Mouse (Mus musculus) liver, embryonic 11.5 days (tissue): Measurements from ENCODE around the gene Parvb. TPM values are rescaled to one million over a fixed set of nuclear protein-coding genes. Genes with fewer than 3 reads are reported as not detected.
A peak's percentile ranks its signal among the peaks of the same experiment; 100 is the strongest.

ENCODE experiments used
- ATAC-seq: fragments of 200-750 bp; cut with Nextera tagmentation; replicated peaks from 2 replicates; pipeline ENCODE4 v1.8.0; 2017; ENCODE audit warnings: moderate number of reproducible peaks, mild to moderate bottlenecking, moderate TSS enrichment, moderate library complexity; ENCODE audit not compliant: low FRiP score
- DNase-seq: peaks from one replicate; pipeline ENCODE4 v3.0.0-alpha.2; 2017; ENCODE audit warnings: low spot score
- H3K27ac ChIP-seq: fragments of 300-500 bp; sonication (generic); 2 replicates; pipeline ENCODE4 v1.5.1; 2014; ENCODE audit warnings: mild to moderate bottlenecking, low read depth, low read length, control low read depth
- H3K27me3 ChIP-seq: fragments of 300-500 bp; sonication (generic); replicated peaks from 2 replicates; pipeline ENCODE4 v1.6.1; 2014; ENCODE audit warnings: low read length, mixed read lengths; ENCODE audit not compliant: control insufficient read depth, insufficient read depth
- H3K36me3 ChIP-seq: fragments of 300-500 bp; sonication (generic); 2 replicates; pipeline ENCODE4 v1.6.1; 2014; ENCODE audit warnings: mild to moderate bottlenecking, low read length, moderate library complexity, mixed read lengths; ENCODE audit not compliant: control insufficient read depth, insufficient read depth
- H3K4me1 ChIP-seq: fragments of 300-500 bp; sonication (generic); replicated peaks from 2 replicates; pipeline ENCODE4 v1.6.1; 2014; ENCODE audit warnings: low read length, mixed read lengths; ENCODE audit not compliant: control insufficient read depth, insufficient read depth
- H3K4me2 ChIP-seq: fragments of 300-500 bp; sonication (generic); 2 replicates; pipeline ENCODE4 v1.6.1; 2014; ENCODE audit warnings: mild to moderate bottlenecking, control low read depth, moderate library complexity
- H3K4me3 ChIP-seq: fragments of 300-500 bp; sonication (generic); 2 replicates; pipeline ENCODE4 v1.5.1; 2014; ENCODE audit warnings: low read depth, low read length, control low read depth
- H3K9ac ChIP-seq: fragments of 300-500 bp; sonication (generic); 2 replicates; pipeline ENCODE4 v1.6.1; 2014; ENCODE audit warnings: low read depth, low read length, control low read depth
- H3K9me3 ChIP-seq: fragments of 300-500 bp; sonication (generic); 2 replicates; pipeline ENCODE4 v1.6.1; 2016; ENCODE audit warnings: low read length, inconsistent platforms, mixed read lengths; ENCODE audit not compliant: control insufficient read depth
- WGBS: fragments of 180-500 bp; shearing (Covaris S2); extraction: QIAGEN DNeasy Blood & Tissue Kit; methylation state at CpG from one replicate; pipeline ENCODE4 v1.1.7; 2014; 5-methylcytosine and 5-hydroxymethylcytosine counted together
- polyA plus RNA-seq: library from polyadenylated mRNA; unstranded; fragments of >200 nt; fragmentation: Nextera tagmentation; extraction: Ambion mirVana; gene quantifications from 2 replicates; pipeline ENCODE4 v1.2.1, GENCODE M21; 2014

Gene Parvb
- polyA plus RNA-seq, 1 experiment from 2014 or later = 15.4 TPM

GRCm38 (mm10) chr15:84238991-84239401 is 7.2 kb downstream of the Parvb start:
- H3K4me2 ChIP-seq = peak overlapping the region; percentile 37
- DNase-seq (no peak), ATAC-seq (no peak)
- peaks cover 11% of the 10 kb centered on the region for H3K4me1 ChIP-seq
- WGBS = 17% methylated on average over 16 of the region's 16 CpGs
- peaks cover 2% of the 10 kb centered on the region; the same call in 1 of the 2 replicates for H3K27me3 ChIP-seq
- H3K9me3 ChIP-seq = no peaks in the 10 kb centered on the region
- H3K4me3 ChIP-seq = no peak overlapping the region
- H3K27ac ChIP-seq = no peak overlapping the region
- no peaks in the 10 kb centered on the region; the same call in 1 of the 2 replicates for H3K36me3 ChIP-seq
- H3K9ac ChIP-seq = no peak overlapping the region

GRCm38 (mm10) chr15:84241520-84241919 is 9.7 kb downstream of the Parvb start:
- 55% methylated on average over 7 of the region's 7 CpGs for WGBS
- H3K4me1 ChIP-seq = peaks cover 8% of the 10 kb centered on the region
- ATAC-seq = no peak
- H3K27me3 ChIP-seq = peaks cover 2% of the 10 kb centered on the region; the same call in 1 of the 2 replicates
- H3K27ac ChIP-seq = no peak overlapping the region
- no peak for DNase-seq
- H3K36me3 ChIP-seq = no peaks in the 10 kb centered on the region; the same call in 1 of the 2 replicates
- no peaks in the 10 kb centered on the region for H3K9me3 ChIP-seq
- no peak overlapping the region for H3K4me3 ChIP-seq
- no peak overlapping the region for H3K9ac ChIP-seq
- H3K4me2 ChIP-seq = no peak overlapping the region

GRCm38 (mm10) chr15:84245104-84245503 is 13.3 kb downstream of the Parvb start:
- no peak overlapping the region for H3K9ac ChIP-seq
- no peak overlapping the region for H3K4me3 ChIP-seq
- no peak for ATAC-seq
- H3K27me3 ChIP-seq = no peaks in the 10 kb centered on the region
- no peak overlapping the region for H3K27ac ChIP-seq
- 80% methylated on average over 7 of the region's 7 CpGs for WGBS
- no peak overlapping the region for H3K4me2 ChIP-seq
- no peaks in the 10 kb centered on the region; the same call in 1 of the 2 replicates for H3K36me3 ChIP-seq
- DNase-seq = no peak
- no peaks in the 10 kb centered on the region for H3K4me1 ChIP-seq
- 0 out of 2 replicates have a peak, but pooled peaks cover 3% of the 10 kb centered on the region for H3K9me3 ChIP-seq

- no peaks in the 10 kb centered on the region for H3K27me3 ChIP-seq
- WGBS = 86% methylated on average over 6 of the region's 6 CpGs
- H3K4me2 ChIP-seq = no peak overlapping the region
- no peak overlapping the region for H3K4me3 ChIP-seq
- no peak overlapping the region for H3K9ac ChIP-seq
- no peaks in the 10 kb centered on the region for H3K4me1 ChIP-seq
- H3K9me3 ChIP-seq = 0 out of 2 replicates have a peak, but pooled peaks cover 3% of the 10 kb centered on the region
- H3K27ac ChIP-seq = no peak overlapping the region
- DNase-seq (no peak), ATAC-seq (no peak)
- no peaks in the 10 kb centered on the region; the same call in 1 of the 2 replicates for H3K36me3 ChIP-seq
Measured at GRCm38 (mm10) chr15:84246195-84246594, 14.4 kb downstream of the Parvb start.

GRCm38 (mm10) chr15:84247309-84247708 is 15.5 kb downstream of the Parvb start:
- DNase-seq (no peak), ATAC-seq (no peak)
- WGBS = 86% methylated on average over 3 of the region's 3 CpGs
- Histone ChIP-seq H3K36me3 (no peaks in the 10 kb centered on the region; the same call in 1 of the 2 replicates), H3K4me2 (no peak overlapping the region), H3K27me3 (no peaks in the 10 kb centered on the region), H3K4me1 (no peaks in the 10 kb centered on the region), H3K4me3 (no peak overlapping the region), H3K9me3 (0 out of 2 replicates have a peak, but pooled peaks cover 3% of the 10 kb centered on the region), H3K27ac (no peak overlapping the region), H3K9ac (no peak overlapping the region)

GRCm38 (mm10) chr15:84251227-84251626 is 19.4 kb downstream of the Parvb start:
- Histone ChIP-seq H3K9me3 (0 out of 2 replicates have a peak, but pooled peaks cover 3% of the 10 kb centered on the region), H3K4me2 (no peak overlapping the region), H3K9ac (no peak overlapping the region), H3K27me3 (no peaks in the 10 kb centered on the region), H3K27ac (no peak overlapping the region), H3K4me3 (no peak overlapping the region), H3K36me3 (no peaks in the 10 kb centered on the region), H3K4me1 (no peaks in the 10 kb centered on the region)
- 86% methylated on average over 13 of the region's 13 CpGs for WGBS
- ATAC-seq (no peak), DNase-seq (no peak)

- no peak overlapping the region for H3K4me2 ChIP-seq
- WGBS = 88% methylated on average over 7 of the region's 7 CpGs
- no peaks in the 10 kb centered on the region for H3K9me3 ChIP-seq
- H3K9ac ChIP-seq = no peak overlapping the region
- no peak for ATAC-seq
- DNase-seq = no peak
- peaks cover 8% of the 10 kb centered on the region for H3K4me1 ChIP-seq
- no peak overlapping the region for H3K27ac ChIP-seq
- H3K27me3 ChIP-seq = no peaks in the 10 kb centered on the region
- H3K4me3 ChIP-seq = no peak overlapping the region
- no peaks in the 10 kb centered on the region for H3K36me3 ChIP-seq
Measured at GRCm38 (mm10) chr15:84252645-84253044, 20.8 kb downstream of the Parvb start.

GRCm38 (mm10) chr15:84253757-84254156 is 21.9 kb downstream of the Parvb start:
- H3K27me3 ChIP-seq = no peaks in the 10 kb centered on the region
- H3K4me2 ChIP-seq = no peak overlapping the region
- H3K36me3 ChIP-seq = no peaks in the 10 kb centered on the region
- DNase-seq = no peak
- H3K27ac ChIP-seq = no peak overlapping the region
- H3K9me3 ChIP-seq = no peaks in the 10 kb centered on the region
- WGBS = 65% methylated on average over 11 of the region's 11 CpGs
- H3K4me1 ChIP-seq = peaks cover 8% of the 10 kb centered on the region
- H3K9ac ChIP-seq = no peak overlapping the region
- ATAC-seq = no peak
- H3K4me3 ChIP-seq = no peak overlapping the region

- Histone ChIP-seq H3K4me1 (peaks cover 8% of the 10 kb centered on the region), H3K4me3 (no peak overlapping the region), H3K27me3 (no peaks in the 10 kb centered on the region), H3K36me3 (no peaks in the 10 kb centered on the region), H3K4me2 (no peak overlapping the region), H3K9me3 (no peaks in the 10 kb centered on the region), H3K27ac (no peak overlapping the region), H3K9ac (no peak overlapping the region)
- 74% methylated on average over 8 of the region's 8 CpGs for WGBS
- DNase-seq (no peak), ATAC-seq (no peak)
Measured at GRCm38 (mm10) chr15:84254387-84254786, 22.5 kb downstream of the Parvb start.
